Comparison of ENCODE assay signal across 20 mouse cellular contexts in the genomic region with DNA sequence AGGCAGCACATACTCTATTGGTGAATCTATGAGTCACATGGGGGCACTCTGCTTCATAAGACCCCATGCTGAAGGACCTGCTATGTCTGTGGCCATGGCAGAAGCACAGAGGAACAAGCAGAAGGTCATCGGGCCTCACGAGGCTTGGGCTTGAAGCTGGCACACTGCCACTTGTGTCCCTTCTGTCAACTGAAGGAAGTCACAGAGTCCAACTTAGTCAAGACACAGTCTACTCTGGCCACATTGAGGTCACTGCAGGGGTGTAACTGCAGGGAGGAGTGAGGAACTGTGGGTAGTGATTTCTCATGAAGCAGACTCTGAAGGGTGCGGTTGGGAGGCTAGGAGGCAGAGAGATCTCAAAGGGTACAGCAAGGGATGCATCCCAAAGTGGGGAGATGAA.
A peak's percentile ranks its signal among the peaks of the same experiment; 100 is the strongest.
DNase-seq lines count a peak whose midpoint lies in the region; ATAC-seq lines count a peak whose summit lies in the region.
"Had no signal": no experiment of that assay in that cellular context is flagged by ENCODE, and none has a peak within 500 bp of the region (broad histone marks: within the 10 kb centered on the region; RNA-seq: fewer than 3 reads in every experiment).

No protein-coding gene starts in this region.

- H3K4me2 ChIP-seq in kidney, embryonic 16.5 days (replicated peaks; ENCODE audit: low read depth, low read length) = no peak overlapping the region
- H3K4me2 ChIP-seq in forebrain, embryonic 16.5 days (ENCODE audit: low read length) = no peak overlapping the region
- H3K4me2 ChIP-seq: limb, embryonic 12.5 days; liver, embryonic 11.5 days; stomach, embryonic 15.5 days had no signal

- no peaks in the 10 kb centered on the region for H3K27me3 ChIP-seq in kidney, embryonic 16.5 days (ENCODE audit: insufficient read depth, low read length)
- H3K27me3 ChIP-seq in forebrain, embryonic 16.5 days (replicated peaks; ENCODE audit: control insufficient read depth, insufficient read depth, low read length) = no peaks in the 10 kb centered on the region
- H3K27me3 ChIP-seq: limb, embryonic 12.5 days; stomach, embryonic 15.5 days had no signal

- no peaks in the 10 kb centered on the region for H3K9me3 ChIP-seq in kidney, embryonic 16.5 days (ENCODE audit: low read length)
- H3K9me3 ChIP-seq in forebrain, embryonic 16.5 days (ENCODE audit: control insufficient read depth, low read length) = no peaks in the 10 kb centered on the region
- H3K9me3 ChIP-seq: G1E; stomach, embryonic 15.5 days had no signal

- 85% methylated on average over 3 of the region's 3 CpGs for WGBS in kidney, embryonic 16.5 days
- 88% methylated on average over 3 of the region's 3 CpGs for WGBS in forebrain, embryonic 16.5 days

- no peak overlapping the region for H3K4me3 ChIP-seq in kidney, embryonic 16.5 days (ENCODE audit: low read length)
- H3K4me3 ChIP-seq in forebrain, embryonic 16.5 days (replicated peaks; ENCODE audit: low read length) = no peak overlapping the region
- H3K4me3 ChIP-seq: erythroblast, embryonic 14.5 days; left cerebral cortex, adult 2 months; limb, embryonic 12.5 days; stomach, embryonic 15.5 days had no signal

- H3K36me3 ChIP-seq in kidney, embryonic 16.5 days (ENCODE audit: insufficient read depth, low read length) = no peaks in the 10 kb centered on the region
- H3K36me3 ChIP-seq in forebrain, embryonic 16.5 days (ENCODE audit: control insufficient read depth, insufficient read depth) = no peaks in the 10 kb centered on the region
- H3K36me3 ChIP-seq: G1E; limb, embryonic 12.5 days; stomach, embryonic 15.5 days had no signal

- peak; percentile 35 for DNase-seq in adrenal gland, postnatal 14 days
- DNase-seq in adrenal gland, adult 8-10 months = no peak
- DNase-seq in kidney, adult 9 months = peak; percentile 52
- peak; percentile 30 for DNase-seq in kidney, postnatal 14 days
- DNase-seq in cerebellum, postnatal 4 days (ENCODE audit: low spot score in 2 of 2) = no peak
- DNase-seq: adrenal gland, postnatal 10 days; cerebellum, adult 18-20 months; cerebellum, postnatal 10 days; forebrain, postnatal 0 days; gastrocnemius, postnatal 10 days; midbrain, embryonic 14.5 days had no signal

- H3K27ac ChIP-seq in kidney, embryonic 16.5 days (ENCODE audit: low read length) = no peak overlapping the region
- no peak overlapping the region for H3K27ac ChIP-seq in forebrain, embryonic 16.5 days (ENCODE audit: low read length)
- H3K27ac ChIP-seq: left cerebral cortex, adult 2 months; limb, embryonic 12.5 days; stomach, embryonic 15.5 days had no signal

- 0 out of 2 replicates have a peak, but pooled peaks cover 9% of the 10 kb centered on the region for H3K4me1 ChIP-seq in kidney, embryonic 16.5 days (ENCODE audit: insufficient read depth, low read length)
- peaks cover 9% of the 10 kb centered on the region for H3K4me1 ChIP-seq in forebrain, embryonic 16.5 days (replicated peaks; ENCODE audit: control insufficient read depth, insufficient read depth, low read length)
- H3K4me1 ChIP-seq: stomach, embryonic 15.5 days had no signal

- H3K9ac ChIP-seq in kidney, embryonic 16.5 days (replicated peaks; ENCODE audit: low read length) = no peak overlapping the region
- no peak overlapping the region for H3K9ac ChIP-seq in forebrain, embryonic 16.5 days (replicated peaks; ENCODE audit: low read depth, low read length)
- H3K9ac ChIP-seq: forebrain, postnatal 0 days; limb, embryonic 12.5 days; stomach, embryonic 15.5 days had no signal

- ATAC-seq in kidney, embryonic 16.5 days (ENCODE audit: low FRiP score, low TSS enrichment) = no peak
- ATAC-seq in forebrain, embryonic 16.5 days = no peak
- ATAC-seq: forebrain, postnatal 0 days; hindbrain, embryonic 16.5 days had no signal

Comparison
In these comparisons a context has a peak if more than half of its experiments do, and no peak if none do; other contexts are left out.
1. DNase-seq: peak in adrenal gland, postnatal 14 days (single experiment), kidney, adult 9 months (single experiment) and kidney, postnatal 14 days (single experiment); none in adrenal gland, adult 8-10 months (single experiment) and cerebellum, postnatal 4 days (0 of 2).